Mouse (Mus musculus): ENCODE data around the gene Nlrc4.

DNA sequence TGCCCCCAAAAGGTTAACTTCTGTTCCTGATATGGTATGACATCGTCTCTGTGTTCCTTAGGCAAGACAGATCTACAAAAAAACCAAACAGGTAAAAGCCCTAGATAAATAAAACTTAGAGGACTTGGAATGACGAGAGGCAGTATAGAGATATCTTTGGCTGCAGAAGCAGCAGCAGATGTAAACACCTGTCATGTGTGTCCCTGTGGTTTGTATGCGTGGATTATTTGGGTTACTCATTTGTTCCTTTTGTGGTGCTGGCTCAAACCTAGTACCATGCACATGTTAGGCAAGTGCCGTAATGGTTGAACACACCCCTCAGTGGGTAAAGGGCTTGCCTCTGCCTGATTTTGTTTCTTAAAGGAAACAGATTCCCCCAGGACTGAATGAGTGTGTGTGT, 41.3 kb upstream of the Nlrc4 start:
- TF ChIP-seq CTCF (IDR thresholded peaks at IDR 0.05; ENCODE audit: low read depth) (no peak), EP300 (IDR thresholded peaks at IDR 0.05; ENCODE audit: low read depth) (no peak)

All from heart, postnatal 0 days (tissue).